Mouse (Mus musculus): ENCODE measurements at regions not wholly inside any gene's neighbourhood (a gene's known extent, or its start where the extent isn't known, plus 50 kb on each side); places are given as distances from the start of the nearest gene placed in this dataset.

DNA sequence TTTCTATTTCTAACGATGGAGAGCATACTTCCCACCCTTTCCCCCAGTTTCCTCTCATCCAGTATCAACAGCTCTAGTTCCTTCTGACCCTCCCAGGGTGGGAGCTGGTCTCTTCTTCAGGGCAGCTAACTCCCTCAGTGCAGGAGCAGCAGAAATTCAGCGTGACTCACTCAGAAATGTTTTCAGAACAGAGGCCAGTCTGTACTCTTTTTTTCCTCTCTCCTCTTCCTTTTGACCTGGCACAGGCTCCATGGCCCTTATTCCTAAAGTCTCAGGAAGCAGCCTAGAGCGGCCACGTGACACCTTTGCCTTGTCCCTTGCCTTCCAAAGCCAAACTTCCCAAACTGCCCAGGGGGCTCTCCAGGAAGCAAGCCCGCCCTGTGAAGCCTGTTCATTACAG lies 55.4 kb downstream of the Pja1 start:
- no peak for ATAC-seq (ENCODE audit: insufficient number of reproducible peaks, low FRiP score, low TSS enrichment)

GRCm38 (mm10) chrX:99410942-99411341 lies 60.1 kb downstream of the Pja1 start:
- ATAC-seq (ENCODE audit: insufficient number of reproducible peaks, low FRiP score, low TSS enrichment), result no peak

DNA sequence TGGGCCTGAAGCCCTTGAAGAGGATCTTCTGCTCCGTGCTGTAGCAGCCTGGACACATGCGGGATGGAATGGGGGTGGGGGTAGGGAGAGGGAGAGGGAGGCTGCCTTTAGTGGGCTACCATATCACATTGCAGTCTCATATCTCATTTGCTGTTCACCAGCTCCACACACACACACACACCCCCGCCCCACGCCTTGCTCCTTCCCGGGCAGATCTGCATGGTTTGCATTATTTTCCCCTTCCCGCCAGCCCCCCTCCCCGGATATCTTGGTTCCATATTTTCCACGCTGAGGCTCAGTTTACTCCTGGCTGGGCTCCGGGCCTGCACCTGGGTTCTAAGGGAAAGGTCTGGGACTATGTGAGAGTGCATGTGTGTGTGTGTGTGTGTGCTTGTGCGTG lies 61.2 kb downstream of the Pja1 start:
- ATAC-seq (ENCODE audit: insufficient number of reproducible peaks, low FRiP score, low TSS enrichment), result no peak

GRCm38 (mm10) chrX:99409331-99409730 lies 61.7 kb downstream of the Pja1 start:
- no peak for ATAC-seq (ENCODE audit: insufficient number of reproducible peaks, low FRiP score, low TSS enrichment)

- ATAC-seq (ENCODE audit: insufficient number of reproducible peaks, low FRiP score, low TSS enrichment), result no peak
Observed at GRCm38 (mm10) chrX:99408804-99409203, 62.3 kb downstream of the Pja1 start.

DNA sequence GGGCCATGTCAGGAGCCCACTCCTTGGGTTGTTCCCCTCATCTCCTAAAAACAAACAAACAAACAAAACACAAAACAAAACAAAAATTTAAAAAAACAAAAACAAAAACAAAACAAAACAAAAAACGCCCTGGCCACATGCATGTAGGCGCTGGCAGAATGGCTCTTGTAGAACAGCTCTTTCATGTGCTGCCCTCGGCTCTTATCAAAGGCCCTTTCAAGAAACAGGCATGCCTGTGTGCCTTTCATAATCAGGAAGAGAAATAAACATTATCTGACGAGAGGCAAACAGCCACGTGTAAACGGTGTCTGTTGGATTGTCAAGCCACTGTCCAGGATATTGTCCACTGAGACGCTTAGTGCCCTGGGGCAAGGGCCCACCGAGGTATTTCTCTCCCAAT lies 65.2 kb downstream of the Pja1 start:
- no peak for ATAC-seq (ENCODE audit: insufficient number of reproducible peaks, low FRiP score, low TSS enrichment)

- no peak for ATAC-seq (ENCODE audit: insufficient number of reproducible peaks, low FRiP score, low TSS enrichment)
Observed at GRCm38 (mm10) chrX:99403521-99404149, 67.4 kb downstream of the Pja1 start.

GRCm38 (mm10) chrX:99402841-99403520 lies 68.1 kb downstream of the Pja1 start:
- ATAC-seq (ENCODE audit: insufficient number of reproducible peaks, low FRiP score, low TSS enrichment), result no peak

DNA sequence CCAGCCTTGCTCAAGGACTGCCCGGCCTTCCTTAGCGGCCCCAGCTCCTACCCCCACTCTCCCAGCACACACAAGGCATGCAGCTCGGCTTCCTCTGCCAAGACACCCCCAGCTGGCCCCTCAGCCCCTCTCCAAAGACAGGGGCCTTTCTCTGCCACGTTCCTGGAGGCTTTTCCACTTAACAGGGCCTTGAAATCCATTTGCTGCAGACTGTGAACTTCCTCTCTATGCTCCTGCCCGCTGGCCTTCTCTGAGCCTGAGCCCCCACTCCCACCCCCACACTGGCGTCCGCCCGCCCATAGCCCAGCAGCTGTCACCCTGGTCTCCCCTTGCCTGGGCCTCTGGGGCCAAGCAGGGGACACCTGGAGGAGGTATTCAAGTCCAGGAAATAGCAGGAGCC lies 73.7 kb downstream of the Pja1 start:
- no peak for ATAC-seq (ENCODE audit: insufficient number of reproducible peaks, low FRiP score, low TSS enrichment)

DNA sequence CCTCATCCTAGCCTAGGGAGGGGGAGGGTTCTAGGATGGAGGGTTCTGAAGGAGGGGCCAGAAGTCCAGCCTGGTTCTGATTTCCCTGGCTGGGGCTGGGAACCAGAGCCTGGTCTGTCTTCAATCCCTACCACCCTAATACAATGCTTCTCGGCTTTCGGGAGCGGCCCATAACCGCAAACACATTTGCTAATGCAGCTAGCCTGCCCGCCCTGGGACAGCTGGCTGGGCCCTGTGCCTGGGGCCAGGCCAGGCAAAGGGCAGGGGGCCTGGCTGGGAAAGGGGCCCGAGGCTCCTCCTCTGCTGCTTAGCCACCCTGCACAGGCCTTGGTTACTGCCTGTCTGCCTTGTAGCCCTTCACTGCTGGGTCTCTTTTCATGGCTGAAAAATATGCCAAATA lies 74.9 kb downstream of the Pja1 start:
- no peak for ATAC-seq (ENCODE audit: insufficient number of reproducible peaks, low FRiP score, low TSS enrichment)

DNA sequence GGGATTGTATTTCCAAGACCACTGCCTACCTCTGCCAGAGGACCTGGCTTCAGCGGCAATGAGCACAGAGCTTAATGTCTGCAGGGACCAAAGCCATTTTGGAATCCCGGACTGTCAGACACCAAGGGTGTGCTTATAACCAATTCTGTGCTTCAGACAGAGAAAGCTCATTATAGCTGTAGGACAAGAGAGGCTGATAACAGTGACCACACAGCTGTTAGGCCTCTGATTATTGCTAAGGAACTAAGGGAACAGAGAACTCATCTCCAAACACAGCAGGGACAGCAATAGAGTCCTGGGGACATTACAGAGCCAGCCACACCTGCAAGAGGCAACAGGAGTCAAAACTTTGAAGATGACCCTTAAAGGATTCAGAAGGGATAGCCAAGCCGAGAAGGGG lies 76.0 kb downstream of the Pja1 start:
- ATAC-seq (ENCODE audit: insufficient number of reproducible peaks, low FRiP score, low TSS enrichment), result no peak

GRCm38 (mm10) chrX:99391628-99392027 lies 79.4 kb downstream of the Pja1 start:
- no peak for ATAC-seq (ENCODE audit: insufficient number of reproducible peaks, low FRiP score, low TSS enrichment)

DNA sequence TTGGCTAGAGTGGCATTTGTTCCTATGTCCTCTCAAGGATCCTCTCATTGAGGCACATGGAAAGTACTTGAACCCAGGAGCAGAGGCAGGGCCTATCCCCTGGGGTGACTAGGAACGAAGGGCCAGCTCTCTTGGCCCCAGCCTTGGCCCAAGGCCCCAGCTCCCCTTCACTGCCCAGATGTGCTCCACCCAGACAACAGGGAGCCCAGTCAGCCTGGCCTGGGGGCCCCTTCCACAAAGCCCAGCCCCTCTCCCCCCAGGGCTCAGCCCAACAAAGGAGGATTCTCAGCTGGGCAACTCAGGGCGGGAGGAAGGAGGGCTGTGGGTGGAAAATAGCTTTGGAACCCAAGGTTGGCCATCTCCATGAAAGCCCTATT lies 80.6 kb downstream of the Pja1 start:
- no peak for ATAC-seq (ENCODE audit: insufficient number of reproducible peaks, low FRiP score, low TSS enrichment)

DNA sequence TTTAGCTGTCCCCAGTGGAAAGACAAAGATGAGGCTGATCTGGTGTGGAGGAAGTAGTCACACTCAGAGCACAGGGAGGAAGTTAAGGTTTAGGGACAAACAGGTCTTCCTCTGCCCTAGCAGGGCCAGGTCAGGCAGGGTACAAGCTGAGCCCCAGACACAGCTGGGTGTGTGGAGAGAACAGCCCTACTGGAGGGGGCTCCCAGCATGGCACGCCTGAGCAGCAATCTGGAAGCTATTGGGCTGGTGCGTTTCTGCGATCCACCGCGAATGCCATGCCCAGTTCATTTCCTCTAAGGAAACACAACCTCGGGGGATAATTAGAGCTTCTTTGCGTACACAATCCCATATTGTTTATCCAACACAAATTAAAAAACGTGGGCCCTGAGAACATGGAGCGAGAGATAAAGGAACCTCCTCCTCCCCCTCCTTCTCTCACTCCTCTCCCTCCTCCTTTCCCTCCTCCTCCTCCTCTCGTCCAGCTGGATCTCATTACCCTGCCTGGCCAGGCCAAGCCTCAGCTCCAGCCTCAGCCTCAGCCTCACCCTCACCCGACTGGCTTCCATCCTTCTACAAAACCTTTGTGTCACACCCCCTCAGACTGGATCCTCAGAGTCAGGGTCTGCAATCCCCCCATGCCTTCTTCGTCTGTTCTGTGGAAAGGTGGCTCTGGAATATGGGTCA lies 81.2 kb downstream of the Pja1 start:
- no peak for ATAC-seq (ENCODE audit: insufficient number of reproducible peaks, low FRiP score, low TSS enrichment)

DNA sequence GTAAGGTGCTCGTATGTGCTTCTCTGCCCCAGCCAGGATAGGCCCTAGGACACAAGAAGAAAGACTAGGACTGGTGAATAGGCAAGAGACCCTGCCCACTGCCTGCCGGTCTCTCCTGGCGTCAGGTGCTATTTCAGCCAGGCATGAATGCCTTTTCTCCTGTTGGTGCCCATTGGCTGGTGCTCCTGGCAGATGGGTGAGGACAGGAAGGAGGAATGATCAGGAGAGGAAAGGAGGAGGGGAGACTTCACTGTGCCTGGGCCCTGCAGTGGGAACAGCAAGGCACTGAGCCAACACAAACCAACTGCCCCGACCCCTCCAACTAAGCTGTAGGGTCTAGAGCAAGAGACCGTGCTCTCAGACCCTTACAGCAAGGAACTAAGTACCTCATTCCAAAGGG lies 100.4 kb downstream of the Pja1 start:
- ATAC-seq (ENCODE audit: insufficient number of reproducible peaks, low FRiP score, low TSS enrichment), result no peak

- peak; percentile 91 for ATAC-seq (ENCODE audit: insufficient number of reproducible peaks, low FRiP score, low TSS enrichment)
Observed at GRCm38 (mm10) chrX:99369258-99369900, 101.7 kb downstream of the Pja1 start.

DNA sequence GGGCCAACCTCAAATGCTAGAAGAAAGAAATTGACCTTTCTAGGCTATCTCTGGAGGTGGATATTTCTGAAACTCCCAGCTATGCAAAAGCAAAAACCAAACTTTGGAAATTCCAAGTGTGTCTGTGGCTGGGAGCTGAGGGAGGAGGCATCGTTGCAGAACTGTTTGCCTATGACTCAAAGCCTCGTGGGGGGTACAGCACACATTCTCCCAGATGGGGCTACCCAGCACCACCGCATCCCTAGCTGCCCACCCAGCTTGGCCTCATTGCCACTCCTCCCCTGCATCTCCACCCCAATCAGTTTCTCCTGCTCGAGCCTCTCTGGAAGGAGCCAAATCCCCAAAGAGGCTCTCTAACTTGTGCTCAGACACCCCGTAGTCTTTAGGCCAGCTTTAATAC lies 107.0 kb downstream of the Pja1 start:
- no peak for ATAC-seq (ENCODE audit: insufficient number of reproducible peaks, low FRiP score, low TSS enrichment)

- ATAC-seq (ENCODE audit: insufficient number of reproducible peaks, low FRiP score, low TSS enrichment), result peak; percentile 46
Observed at GRCm38 (mm10) chrX:99360095-99360890, 110.8 kb downstream of the Pja1 start.

DNA sequence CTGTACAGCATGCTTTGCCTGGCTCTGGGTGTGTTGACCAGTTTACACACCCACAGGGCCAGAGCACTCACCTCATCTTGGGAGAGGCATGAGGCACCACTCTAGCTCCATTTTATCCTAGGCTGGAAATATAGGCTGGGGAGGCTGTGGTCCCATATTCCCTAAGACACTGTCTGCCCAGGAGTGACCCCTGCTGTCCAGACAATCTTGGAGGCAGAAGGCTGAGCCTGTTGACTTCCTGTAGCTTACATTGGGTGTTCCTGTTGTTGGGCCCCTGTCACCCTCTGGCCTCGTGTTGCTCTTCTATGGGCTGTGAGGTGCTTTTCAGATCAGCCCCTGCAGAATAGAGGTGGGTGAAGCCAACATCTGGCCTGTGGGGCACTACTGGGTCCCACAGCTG lies 112.3 kb downstream of the Pja1 start:
- no peak for ATAC-seq (ENCODE audit: insufficient number of reproducible peaks, low FRiP score, low TSS enrichment)

GRCm38 (mm10) chrX:99358051-99358617 lies 112.9 kb downstream of the Pja1 start:
- ATAC-seq (ENCODE audit: insufficient number of reproducible peaks, low FRiP score, low TSS enrichment), result peak; percentile 57; the same call in 1 of the 2 replicates

All from cerebellum, adult (tissue).